Mouse (Mus musculus) midbrain, embryonic 15.5 days (tissue): ENCODE measurements at regions not wholly inside any gene's neighbourhood (a gene's known extent, or its start where the extent isn't known, plus 50 kb on each side); places are given as distances from the start of the nearest gene placed in this dataset.

Experiments
- ATAC-seq: fragments of 200-750 bp; cut with Nextera tagmentation; replicated peaks from 2 replicates; pipeline ENCODE4 v1.8.0; 2017; ENCODE audit warnings: moderate TSS enrichment
- H3K27ac ChIP-seq: fragments of 300-500 bp; sonication (generic); 2 replicates; pipeline ENCODE4 v1.5.1; 2015; ENCODE audit warnings: mild to moderate bottlenecking, inconsistent platforms
- H3K27me3 ChIP-seq: fragments of 300-500 bp; sonication (generic); replicated peaks from 2 replicates; pipeline ENCODE4 v1.6.1; 2015; ENCODE audit warnings: inconsistent platforms
- H3K36me3 ChIP-seq: fragments of 300-500 bp; sonication (generic); replicated peaks from 2 replicates; pipeline ENCODE4 v1.6.1; 2015; ENCODE audit warnings: inconsistent platforms
- H3K4me1 ChIP-seq: fragments of 300-500 bp; sonication (generic); 2 replicates; pipeline ENCODE4 v1.6.1; 2015; ENCODE audit warnings: inconsistent platforms
- H3K4me2 ChIP-seq: fragments of 300-500 bp; sonication (generic); 2 replicates; pipeline ENCODE4 v1.6.1; 2015; ENCODE audit warnings: inconsistent platforms, mild to moderate bottlenecking, moderate library complexity
- H3K4me3 ChIP-seq: fragments of 300-500 bp; sonication (generic); 2 replicates; pipeline ENCODE4 v1.5.1; 2015; ENCODE audit warnings: mild to moderate bottlenecking, inconsistent platforms
- H3K9ac ChIP-seq: fragments of 300-500 bp; sonication (generic); 2 replicates; pipeline ENCODE4 v1.6.1; 2015; ENCODE audit warnings: mild to moderate bottlenecking, inconsistent platforms
- H3K9me3 ChIP-seq: fragments of 300-500 bp; sonication (generic); 2 replicates; pipeline ENCODE4 v1.6.1; 2016; ENCODE audit warnings: inconsistent platforms
- WGBS: fragments of 180-500 bp; shearing (Covaris S2); methylation state at CpG from one replicate; pipeline ENCODE4 v1.1.7; 2015; ENCODE audit warnings: mixed read lengths; 5-methylcytosine and 5-hydroxymethylcytosine counted together

DNA sequence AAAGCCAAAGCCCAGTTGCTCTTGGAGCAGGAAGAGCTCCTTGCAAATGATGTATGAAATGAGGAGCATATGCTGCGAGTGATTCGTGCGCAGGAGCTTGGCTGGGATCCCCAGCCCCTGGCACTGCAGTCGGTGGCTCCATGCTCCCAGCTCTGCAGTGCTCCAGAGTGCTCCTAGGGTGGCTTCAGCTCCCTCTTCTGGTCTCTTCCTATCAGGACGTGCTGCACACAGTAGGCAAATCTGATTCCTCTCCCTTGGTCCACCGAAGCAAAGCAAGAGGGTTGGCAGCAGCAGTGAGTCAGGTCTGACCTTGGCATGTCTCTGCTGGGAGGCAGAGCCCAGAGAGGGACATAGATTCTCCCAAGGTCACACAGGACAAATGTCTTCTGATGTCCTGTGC is 130.3 kb upstream of the Zc3h12a start:
- Histone ChIP-seq H3K27ac (no peak overlapping the region), H3K4me2 (no peak overlapping the region), H3K36me3 (no peaks in the 10 kb centered on the region), H3K4me1 (peaks cover 30% of the 10 kb centered on the region), H3K27me3 (no peaks in the 10 kb centered on the region; the same call in 1 of the 2 replicates), H3K9ac (no peak overlapping the region), H3K9me3 (no peaks in the 10 kb centered on the region), H3K4me3 (no peak overlapping the region)
- ATAC-seq, result no peak
- 63% methylated on average over 6 of the region's 6 CpGs for WGBS

DNA sequence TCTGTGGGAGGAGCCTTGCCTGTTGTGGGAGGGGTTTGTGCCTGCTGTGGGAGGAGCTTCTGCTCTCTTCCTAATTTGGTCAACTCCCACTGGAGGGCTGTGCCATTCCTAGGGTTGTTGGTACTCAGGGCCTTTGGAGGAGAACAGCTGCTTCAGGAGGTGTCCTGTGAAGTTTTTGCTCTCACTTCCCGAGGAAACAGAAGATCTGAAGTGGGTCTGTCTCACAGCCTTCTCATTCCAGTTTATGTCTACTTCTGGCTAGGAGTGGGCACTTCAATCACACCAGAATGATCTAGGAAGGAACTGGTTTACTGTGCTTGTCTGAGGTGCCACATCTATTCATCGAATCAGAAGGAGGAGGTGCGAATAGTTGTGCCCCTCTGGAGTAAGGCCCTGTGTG is 125.5 kb upstream of the Zc3h12a start:
- WGBS, result 93% methylated on average over 3 of the region's 3 CpGs
- no peaks in the 10 kb centered on the region; the same call in 1 of the 2 replicates for H3K27me3 ChIP-seq
- ATAC-seq, result no peak

DNA sequence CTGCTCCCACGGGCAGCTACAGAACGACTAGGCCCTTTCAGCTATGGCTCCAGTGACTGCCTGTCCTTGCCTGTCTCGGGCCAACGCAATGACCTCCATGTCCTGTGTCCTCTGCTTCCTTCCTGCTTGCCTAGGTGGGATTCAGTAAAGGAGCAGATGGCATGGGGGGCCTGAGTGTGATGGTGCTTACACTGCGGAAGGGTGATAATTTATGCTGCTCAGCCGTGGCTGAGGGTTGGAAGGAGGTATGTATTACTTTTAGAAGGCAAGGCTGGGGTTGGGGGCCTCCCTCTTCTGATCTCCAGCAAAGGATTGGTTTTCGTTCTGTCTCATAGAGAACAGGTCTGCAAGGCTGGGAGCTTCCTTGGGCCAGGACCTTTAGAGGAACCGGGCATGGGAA is 124.6 kb upstream of the Zc3h12a start:
- no peak overlapping the region for H3K4me3 ChIP-seq
- WGBS, result 66% methylated on average over 8 of the region's 8 CpGs
- ATAC-seq, result no peak
- H3K9me3 ChIP-seq, result no peaks in the 10 kb centered on the region
- no peaks in the 10 kb centered on the region; the same call in 1 of the 2 replicates for H3K27me3 ChIP-seq
- H3K4me2 ChIP-seq, result no peak overlapping the region
- H3K27ac ChIP-seq, result no peak overlapping the region
- H3K4me1 ChIP-seq, result peaks cover 6% of the 10 kb centered on the region; the same call in 1 of the 2 replicates
- H3K9ac ChIP-seq, result no peak overlapping the region
- no peaks in the 10 kb centered on the region for H3K36me3 ChIP-seq

More for the DNA sequence above, 125.5 kb upstream of the Zc3h12a start:
- Histone ChIP-seq H3K4me3 (no peak overlapping the region), H3K4me2 (no peak overlapping the region), H3K36me3 (no peaks in the 10 kb centered on the region), H3K9me3 (no peaks in the 10 kb centered on the region), H3K27ac (no peak overlapping the region), H3K4me1 (peaks cover 6% of the 10 kb centered on the region; the same call in 1 of the 2 replicates), H3K9ac (no peak overlapping the region)

DNA sequence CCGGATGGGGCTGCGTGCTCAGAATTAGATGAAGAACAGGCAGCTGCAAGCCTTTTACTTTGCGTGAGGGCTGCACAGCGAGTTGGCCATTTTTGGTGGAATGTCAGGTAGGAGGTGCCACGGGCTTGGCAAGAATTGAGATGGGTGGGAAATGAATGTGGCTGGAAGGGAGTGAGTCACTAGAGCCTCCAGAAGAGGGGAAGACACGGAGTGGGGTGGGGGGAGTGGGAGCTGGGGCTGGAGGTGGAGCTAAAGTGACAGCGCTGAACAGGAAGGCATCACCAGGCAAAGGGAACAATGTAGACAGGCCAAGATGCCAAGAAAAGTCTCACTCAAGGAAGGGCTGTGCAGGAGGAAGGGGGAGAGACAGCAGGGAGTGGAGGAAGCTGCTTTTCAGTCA is 121.4 kb upstream of the Zc3h12a start:
- Histone ChIP-seq H3K4me1 (peaks cover 6% of the 10 kb centered on the region; the same call in 1 of the 2 replicates), H3K36me3 (no peaks in the 10 kb centered on the region), H3K4me3 (no peak overlapping the region), H3K9ac (no peak overlapping the region), H3K27ac (no peak overlapping the region), H3K4me2 (no peak overlapping the region), H3K27me3 (no peaks in the 10 kb centered on the region; the same call in 1 of the 2 replicates), H3K9me3 (no peaks in the 10 kb centered on the region)
- ATAC-seq, result no peak
- WGBS, result 62% methylated on average over 7 of the region's 7 CpGs

DNA sequence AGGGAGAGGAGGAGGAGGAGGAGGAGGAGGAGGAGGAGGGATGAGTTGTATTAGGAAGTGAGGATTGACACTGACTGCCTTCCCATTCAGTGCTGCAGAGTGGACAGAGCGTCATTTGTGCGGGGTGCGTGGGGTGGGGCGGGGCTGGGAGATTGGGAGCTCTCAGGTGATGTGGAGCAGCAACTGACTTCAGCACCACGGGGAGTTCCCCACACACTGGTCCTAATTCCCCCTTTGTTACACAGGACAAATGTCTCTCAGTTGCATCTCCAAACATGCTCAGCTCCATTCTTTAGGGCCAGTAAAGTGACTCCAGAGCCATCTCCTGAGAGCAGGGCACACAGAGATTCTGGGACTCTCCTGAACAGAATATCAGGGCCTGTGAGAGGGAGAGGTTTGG is 118.5 kb upstream of the Zc3h12a start:
- 22% methylated on average over 5 of the region's 5 CpGs for WGBS
- H3K27ac ChIP-seq, result no peak overlapping the region
- no peak overlapping the region for H3K4me2 ChIP-seq
- H3K27me3 ChIP-seq, result peaks cover 2% of the 10 kb centered on the region; the same call in 1 of the 2 replicates
- peaks cover 8% of the 10 kb centered on the region for H3K4me1 ChIP-seq
- no peak for ATAC-seq
- no peak overlapping the region for H3K9ac ChIP-seq
- no peaks in the 10 kb centered on the region for H3K9me3 ChIP-seq
- no peaks in the 10 kb centered on the region for H3K36me3 ChIP-seq
- no peak overlapping the region for H3K4me3 ChIP-seq

DNA sequence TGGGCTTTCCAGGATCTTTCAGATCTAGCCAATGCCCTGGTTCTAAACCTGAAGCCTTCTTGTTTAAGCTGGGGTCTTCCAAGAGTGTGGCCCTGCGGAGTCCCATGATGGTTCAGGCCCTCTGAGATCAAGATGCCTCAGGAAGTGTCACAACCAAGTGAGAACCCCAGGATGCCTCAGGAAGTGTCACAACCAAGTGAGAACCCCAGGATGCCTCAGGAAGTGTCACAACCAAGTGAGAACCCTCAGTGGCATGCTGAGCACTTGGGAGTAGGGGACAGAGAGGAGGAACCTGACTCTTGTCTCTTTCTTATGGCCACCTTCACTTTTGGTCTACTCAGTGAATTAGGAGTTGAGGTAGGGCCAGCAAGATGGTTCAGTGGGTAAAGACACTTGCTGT is 114.9 kb upstream of the Zc3h12a start:
- peaks cover 2% of the 10 kb centered on the region; the same call in 1 of the 2 replicates for H3K27me3 ChIP-seq
- no peak overlapping the region for H3K4me2 ChIP-seq
- H3K27ac ChIP-seq, result no peak overlapping the region
- H3K9ac ChIP-seq, result no peak overlapping the region
- peaks cover 8% of the 10 kb centered on the region for H3K4me1 ChIP-seq
- WGBS, result 83% methylated on average over 1 of the region's 1 CpGs
- no peaks in the 10 kb centered on the region for H3K9me3 ChIP-seq
- no peak overlapping the region for H3K4me3 ChIP-seq
- ATAC-seq, result no peak
- no peaks in the 10 kb centered on the region for H3K36me3 ChIP-seq

DNA sequence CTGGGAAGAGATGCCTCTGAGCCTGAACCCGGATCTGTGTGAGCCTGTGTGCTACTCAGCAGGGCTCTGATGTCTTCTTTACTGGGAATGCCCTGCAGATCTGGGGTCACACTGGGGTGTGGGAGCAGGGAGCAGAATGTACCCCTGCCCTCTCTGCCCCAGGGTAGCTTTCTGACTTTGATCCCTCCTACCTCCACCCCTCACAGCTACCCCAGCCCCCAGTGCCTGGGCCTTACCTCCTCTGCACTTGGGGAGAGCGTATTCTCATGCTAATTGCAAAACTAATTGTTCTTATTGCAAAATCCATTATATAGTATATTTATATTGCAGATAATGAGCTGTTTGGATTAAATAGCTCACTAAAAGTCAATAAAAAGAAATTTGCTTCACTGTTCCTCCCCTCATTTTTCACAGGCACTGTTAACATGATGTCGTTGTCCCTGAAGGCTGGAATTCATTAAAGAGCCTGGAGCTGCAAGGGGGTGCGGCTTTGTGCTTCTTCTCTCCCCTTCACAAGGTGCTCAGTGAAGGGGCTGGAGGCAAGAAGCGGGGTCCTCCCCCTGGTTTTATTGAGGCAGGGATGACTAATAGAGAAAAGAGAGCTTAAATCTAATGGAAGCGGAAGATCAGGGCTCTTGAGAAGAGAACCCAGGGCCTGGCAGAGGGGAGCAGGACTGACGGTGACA is 114.1 kb upstream of the Zc3h12a start:
- no peaks in the 10 kb centered on the region for H3K36me3 ChIP-seq
- 0 out of 2 replicates have a peak, but pooled peaks cover 2% of the 10 kb centered on the region for H3K27me3 ChIP-seq
- 24% methylated on average over 7 of the region's 7 CpGs for WGBS
- H3K4me3 ChIP-seq, result no peak overlapping the region
- ATAC-seq, result no peak
- H3K4me2 ChIP-seq, result no peak overlapping the region
- H3K9me3 ChIP-seq, result no peaks in the 10 kb centered on the region
- H3K4me1 ChIP-seq, result peaks cover 8% of the 10 kb centered on the region
- H3K27ac ChIP-seq, result peak overlapping the region; percentile 22; the same call in 1 of the 2 replicates
- no peak overlapping the region for H3K9ac ChIP-seq

DNA sequence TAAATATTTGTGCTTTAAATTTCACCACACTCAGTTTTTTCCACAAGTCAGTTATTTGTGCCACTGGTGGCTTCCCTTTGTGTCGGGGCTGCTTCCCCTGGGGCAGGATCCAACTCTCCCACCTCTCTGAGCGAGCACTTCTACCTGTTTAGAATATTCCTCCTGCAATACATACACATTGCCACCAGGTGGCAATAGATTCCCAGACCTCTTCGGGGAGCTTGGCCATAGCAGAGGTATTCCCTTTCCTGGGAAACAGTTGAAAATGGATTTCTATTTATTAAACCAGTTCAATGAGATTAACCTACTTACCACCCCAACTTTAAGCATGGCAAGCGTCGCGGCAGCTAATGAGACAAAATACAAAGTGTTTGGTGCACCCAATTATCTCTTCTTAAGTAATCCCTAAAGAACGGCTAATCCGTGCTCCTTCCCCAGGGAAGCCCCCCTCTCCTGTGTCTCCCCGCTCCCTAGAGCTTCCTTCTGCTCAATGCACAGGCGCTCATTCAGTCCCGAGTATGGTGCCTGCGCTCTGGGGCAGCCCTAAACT is 104.1 kb upstream of the Zc3h12a start:
- peaks cover 14% of the 10 kb centered on the region for H3K27me3 ChIP-seq
- 5% methylated on average over 12 of the region's 12 CpGs for WGBS

DNA sequence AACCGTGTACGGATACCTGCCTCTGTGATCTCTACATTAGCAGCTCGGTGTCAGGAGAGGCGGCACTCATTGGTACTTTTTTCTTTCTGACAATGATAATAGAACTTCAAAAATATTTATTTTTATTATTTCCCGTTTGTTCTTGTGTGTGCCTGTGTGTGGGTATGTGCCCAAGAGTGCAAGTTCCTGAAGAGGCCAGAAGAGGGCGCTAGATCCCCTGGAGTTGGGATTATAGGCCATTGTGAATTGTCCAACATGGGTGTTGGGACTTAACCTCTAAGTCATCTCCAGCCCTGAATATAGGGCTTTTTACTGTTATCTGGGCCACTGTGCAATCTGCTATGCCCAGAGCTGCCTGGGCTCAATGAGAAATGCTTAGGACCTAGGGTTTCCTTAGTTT is 99.6 kb upstream of the Zc3h12a start:
- no peak overlapping the region for H3K4me2 ChIP-seq
- H3K9me3 ChIP-seq, result no peaks in the 10 kb centered on the region
- no peak overlapping the region for H3K4me3 ChIP-seq
- no peak overlapping the region for H3K9ac ChIP-seq
- H3K27ac ChIP-seq, result no peak overlapping the region
- ATAC-seq, result no peak
- WGBS, result 90% methylated on average over 6 of the region's 6 CpGs
- peaks cover 14% of the 10 kb centered on the region for H3K4me1 ChIP-seq
- peaks cover 12% of the 10 kb centered on the region for H3K27me3 ChIP-seq
- H3K36me3 ChIP-seq, result no peaks in the 10 kb centered on the region

More for the DNA sequence above, 104.1 kb upstream of the Zc3h12a start:
- Histone ChIP-seq H3K4me1 (peaks cover 15% of the 10 kb centered on the region), H3K9ac (no peak overlapping the region), H3K36me3 (no peaks in the 10 kb centered on the region), H3K4me3 (no peak overlapping the region), H3K27ac (no peak overlapping the region), H3K4me2 (0 out of 2 replicates have a peak overlapping the region, but pooled peaks have one; percentile 12), H3K9me3 (no peaks in the 10 kb centered on the region)
- no peak for ATAC-seq

DNA sequence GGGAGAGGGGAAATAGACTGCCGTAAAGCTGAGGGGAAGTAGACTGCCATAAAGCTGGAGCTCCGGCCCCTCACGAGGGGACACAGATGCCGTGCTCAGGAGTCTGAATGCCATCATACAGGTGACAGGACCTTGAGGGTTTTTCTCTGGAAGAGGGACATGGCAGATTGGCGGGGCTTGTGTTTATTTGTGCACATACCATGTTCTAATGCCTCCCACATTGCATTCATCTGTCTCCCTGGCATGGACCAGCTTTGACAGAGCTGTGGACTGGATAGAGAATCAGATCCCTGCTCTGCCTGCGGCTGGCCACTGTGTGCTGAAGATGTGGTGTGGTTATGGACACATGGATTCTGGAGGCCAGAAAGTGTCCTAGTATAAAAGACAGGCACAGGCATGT is 95.3 kb upstream of the Zc3h12a start:
- no peaks in the 10 kb centered on the region for H3K4me1 ChIP-seq
- H3K9ac ChIP-seq, result no peak overlapping the region
- no peak overlapping the region for H3K4me2 ChIP-seq
- 0 out of 2 replicates have a peak, but pooled peaks cover 4% of the 10 kb centered on the region for H3K27me3 ChIP-seq
- H3K36me3 ChIP-seq, result no peaks in the 10 kb centered on the region
- no peak for ATAC-seq
- WGBS, result 85% methylated on average over 6 of the region's 6 CpGs
- no peak overlapping the region for H3K4me3 ChIP-seq
- H3K9me3 ChIP-seq, result no peaks in the 10 kb centered on the region
- no peak overlapping the region for H3K27ac ChIP-seq

DNA sequence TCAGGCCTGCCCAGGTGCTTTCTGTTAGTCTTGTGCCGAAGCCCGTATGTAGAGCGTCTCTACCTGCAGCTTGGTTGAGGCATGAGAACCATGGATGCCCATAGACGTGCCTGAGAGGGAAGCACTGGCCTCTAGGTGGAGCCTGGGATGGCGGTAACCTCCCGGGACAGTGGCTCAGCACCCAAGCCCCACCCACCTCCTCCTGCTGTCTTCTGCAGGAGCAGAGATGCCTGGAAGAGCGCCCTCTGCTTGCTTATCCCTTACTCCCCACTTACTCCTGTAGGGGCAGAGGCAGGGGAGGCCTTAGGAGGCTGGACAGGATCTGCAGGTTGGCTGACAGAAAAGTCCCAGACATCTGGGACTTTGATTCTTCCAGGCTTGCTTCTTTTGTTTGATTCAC is 92.7 kb upstream of the Zc3h12a start:
- H3K4me3 ChIP-seq, result no peak overlapping the region
- peaks cover 4% of the 10 kb centered on the region; the same call in 1 of the 2 replicates for H3K9me3 ChIP-seq
- H3K27ac ChIP-seq, result no peak overlapping the region
- H3K4me2 ChIP-seq, result no peak overlapping the region
- ATAC-seq, result no peak
- WGBS, result 31% methylated on average over 7 of the region's 7 CpGs
- H3K4me1 ChIP-seq, result no peaks in the 10 kb centered on the region
- H3K9ac ChIP-seq, result no peak overlapping the region
- H3K27me3 ChIP-seq, result 0 out of 2 replicates have a peak, but pooled peaks cover 4% of the 10 kb centered on the region
- no peaks in the 10 kb centered on the region for H3K36me3 ChIP-seq

DNA sequence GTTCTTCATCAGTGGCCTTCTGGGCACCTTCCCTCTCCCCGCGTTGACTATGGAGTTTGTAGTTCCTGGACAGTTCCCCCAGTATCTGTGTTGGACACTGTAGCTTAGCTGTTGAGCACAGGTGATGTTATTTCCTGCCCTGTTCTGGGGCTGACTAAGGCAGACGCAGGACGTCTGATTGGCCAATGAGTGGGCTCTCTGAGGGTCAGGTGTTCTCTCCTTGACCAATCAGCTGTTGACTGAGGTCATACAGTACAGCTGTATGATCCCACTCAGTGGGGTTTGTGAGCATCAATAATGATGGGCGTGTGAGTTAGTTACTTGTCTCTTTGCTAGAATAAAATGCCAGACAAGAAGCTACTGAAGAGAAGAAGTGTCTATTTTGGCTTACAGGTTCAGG is 91.6 kb upstream of the Zc3h12a start:
- Histone ChIP-seq H3K27me3 (0 out of 2 replicates have a peak, but pooled peaks cover 4% of the 10 kb centered on the region), H3K4me2 (no peak overlapping the region), H3K36me3 (no peaks in the 10 kb centered on the region), H3K9ac (no peak overlapping the region), H3K4me3 (no peak overlapping the region), H3K4me1 (peaks cover 3% of the 10 kb centered on the region; the same call in 1 of the 2 replicates), H3K9me3 (peaks cover 4% of the 10 kb centered on the region; the same call in 1 of the 2 replicates), H3K27ac (no peak overlapping the region)
- no peak for ATAC-seq
- whole genome bisulfite sequencing, result 92% methylated on average over 5 of the region's 5 CpGs
